Mouse (Mus musculus): ENCODE results near the gene Dlx5. TPM values are rescaled to one million over a fixed set of nuclear protein-coding genes. Genes with fewer than 3 reads are reported as not detected.
A peak's percentile ranks its signal among the peaks of the same experiment; 100 is the strongest.

The Dlx5 gene
- polyA plus RNA-seq, 1 experiment from 2014 or later: not detected

- H3K9me3 ChIP-seq (ENCODE audit: control insufficient read depth, low read length): no peaks in the 10 kb centered on the region
- ATAC-seq (ENCODE audit: low FRiP score) (peak; percentile 72), DNase-seq (ENCODE audit: low spot score) (no peak)
- no peak overlapping the region for H3K9ac ChIP-seq
- under 1% methylated on average over 23 of the region's 23 CpGs for WGBS
- H3K4me2 ChIP-seq (replicated peaks): peak overlapping the region; percentile 56
- no peak overlapping the region for H3K27ac ChIP-seq
- peak overlapping the region; percentile 30 for H3K4me3 ChIP-seq (replicated peaks; ENCODE audit: low read length)
- no peaks in the 10 kb centered on the region for H3K36me3 ChIP-seq (replicated peaks; ENCODE audit: control insufficient read depth, insufficient read depth)
- peaks cover 96% of the 10 kb centered on the region for H3K27me3 ChIP-seq (ENCODE audit: control insufficient read depth, insufficient read depth, low read length)
- H3K4me1 ChIP-seq (replicated peaks; ENCODE audit: control insufficient read depth, insufficient read depth, low read length): peaks cover 16% of the 10 kb centered on the region; the same call in 1 of the 2 replicates
These were observed 19.3 kb downstream of the Dlx5 start for GRCm38 (mm10) chr6:6862611-6863010.

DNA sequence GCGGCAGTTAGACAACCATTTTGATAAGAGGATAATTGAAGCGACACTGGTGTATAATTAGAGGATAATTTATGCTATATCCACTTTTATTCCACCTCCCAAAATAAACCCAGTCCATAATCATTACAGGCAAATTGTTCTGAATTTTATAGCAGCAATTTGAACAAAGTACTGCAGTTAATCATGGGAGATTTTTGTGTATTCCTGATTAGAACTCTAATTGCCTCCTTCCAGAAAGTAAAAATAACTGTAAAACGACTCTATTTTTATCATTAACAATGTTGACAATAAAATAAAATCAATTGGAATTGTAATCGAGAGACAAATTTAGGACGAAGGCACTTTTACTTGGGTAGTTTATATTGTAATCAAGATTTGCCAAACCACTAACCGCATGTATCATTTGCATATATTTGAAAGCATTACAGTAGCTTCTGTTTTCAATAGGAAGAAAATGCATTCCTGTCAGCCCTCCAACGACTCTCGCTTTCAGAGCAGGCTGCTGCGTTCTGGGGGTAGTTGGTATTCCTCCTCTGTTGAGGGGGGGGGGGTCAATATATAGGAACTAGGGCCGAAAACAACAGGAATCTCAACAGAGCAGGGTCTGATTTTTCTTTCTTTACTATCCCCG, 20.0 kb downstream of the Dlx5 start:
- DNase-seq (ENCODE audit: low spot score): no peak
- Histone ChIP-seq H3K27me3 (ENCODE audit: control insufficient read depth, insufficient read depth, low read length) (peaks cover 96% of the 10 kb centered on the region), H3K36me3 (replicated peaks; ENCODE audit: control insufficient read depth, insufficient read depth) (no peaks in the 10 kb centered on the region), H3K9me3 (ENCODE audit: control insufficient read depth, low read length) (no peaks in the 10 kb centered on the region), H3K4me1 (replicated peaks; ENCODE audit: control insufficient read depth, insufficient read depth, low read length) (peaks cover 16% of the 10 kb centered on the region; the same call in 1 of the 2 replicates), H3K4me3 (replicated peaks; ENCODE audit: low read length) (no peak overlapping the region), H3K27ac (no peak overlapping the region), H3K9ac (no peak overlapping the region), H3K4me2 (replicated peaks) (no peak overlapping the region; the same call in 1 of the 2 replicates)
- WGBS: 2% methylated on average over 11 of the region's 11 CpGs
- ATAC-seq (ENCODE audit: low FRiP score): no peak

DNA sequence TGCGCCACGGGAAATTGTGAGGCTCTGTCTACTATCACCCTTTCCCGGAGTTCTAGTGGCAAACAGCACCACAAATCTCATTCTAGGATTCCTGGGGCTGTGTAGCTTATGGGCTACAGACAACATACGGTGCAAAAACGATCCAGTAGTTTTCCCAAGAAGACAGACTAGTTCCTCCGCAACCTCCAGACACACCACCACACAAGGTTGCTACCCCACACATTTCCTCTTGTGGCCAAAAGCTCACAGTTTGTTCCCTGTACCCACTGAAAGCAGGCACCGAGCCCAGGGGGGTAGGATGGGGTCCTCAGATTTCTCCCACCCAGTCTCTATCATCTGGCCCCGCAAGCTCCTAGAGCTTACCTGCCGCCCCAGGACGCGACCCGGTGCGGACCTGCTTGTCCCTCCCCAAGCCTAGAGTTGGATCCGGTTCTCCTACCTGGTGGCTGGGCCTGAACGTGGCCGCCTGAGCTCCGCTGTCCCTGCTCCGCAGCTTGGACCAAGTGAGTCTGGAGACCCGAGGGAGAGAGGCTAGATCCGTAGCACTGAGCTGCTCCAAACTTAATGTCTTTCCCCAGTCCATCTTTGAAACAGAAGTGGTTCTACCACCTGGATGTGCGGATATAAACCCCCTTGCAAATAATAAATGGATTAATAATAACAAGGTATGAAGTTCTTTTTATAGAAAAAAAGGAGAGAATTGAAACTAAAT, 20.6 kb downstream of the Dlx5 start:
- Histone ChIP-seq H3K4me1 (replicated peaks; ENCODE audit: control insufficient read depth, insufficient read depth, low read length) (peaks cover 16% of the 10 kb centered on the region; the same call in 1 of the 2 replicates), H3K4me3 (replicated peaks; ENCODE audit: low read length) (no peak overlapping the region), H3K4me2 (replicated peaks) (no peak overlapping the region), H3K36me3 (replicated peaks; ENCODE audit: control insufficient read depth, insufficient read depth) (no peaks in the 10 kb centered on the region), H3K27me3 (ENCODE audit: control insufficient read depth, insufficient read depth, low read length) (peaks cover 96% of the 10 kb centered on the region), H3K27ac (no peak overlapping the region), H3K9ac (no peak overlapping the region), H3K9me3 (ENCODE audit: control insufficient read depth, low read length) (no peaks in the 10 kb centered on the region)
- ATAC-seq (ENCODE audit: low FRiP score) (no peak), DNase-seq (ENCODE audit: low spot score) (peak; percentile 31)
- WGBS: 2% methylated on average over 21 of the region's 21 CpGs

- 0% methylated on average over 33 of the region's 33 CpGs for WGBS
- Histone ChIP-seq H3K4me3 (replicated peaks; ENCODE audit: low read length) (no peak overlapping the region), H3K4me1 (replicated peaks; ENCODE audit: control insufficient read depth, insufficient read depth, low read length) (peaks cover 16% of the 10 kb centered on the region; the same call in 1 of the 2 replicates), H3K9ac (no peak overlapping the region), H3K4me2 (replicated peaks) (no peak overlapping the region), H3K27me3 (ENCODE audit: control insufficient read depth, insufficient read depth, low read length) (peaks cover 96% of the 10 kb centered on the region), H3K9me3 (ENCODE audit: control insufficient read depth, low read length) (no peaks in the 10 kb centered on the region), H3K27ac (no peak overlapping the region), H3K36me3 (replicated peaks; ENCODE audit: control insufficient read depth, insufficient read depth) (no peaks in the 10 kb centered on the region)
- ATAC-seq (ENCODE audit: low FRiP score) (no peak), DNase-seq (ENCODE audit: low spot score) (peak; percentile 23)
These were observed 21.3 kb downstream of the Dlx5 start for GRCm38 (mm10) chr6:6860411-6861085.

- no peak overlapping the region for H3K4me2 ChIP-seq (replicated peaks)
- under 1% methylated on average over 21 of the region's 21 CpGs for WGBS
- peaks cover 96% of the 10 kb centered on the region for H3K27me3 ChIP-seq (ENCODE audit: control insufficient read depth, insufficient read depth, low read length)
- H3K4me3 ChIP-seq (replicated peaks; ENCODE audit: low read length): no peak overlapping the region
- peak; percentile 24 for DNase-seq (ENCODE audit: low spot score)
- no peak overlapping the region for H3K27ac ChIP-seq
- H3K4me1 ChIP-seq (replicated peaks; ENCODE audit: control insufficient read depth, insufficient read depth, low read length): peaks cover 16% of the 10 kb centered on the region; the same call in 1 of the 2 replicates
- ATAC-seq (ENCODE audit: low FRiP score): no peak
- H3K9me3 ChIP-seq (ENCODE audit: control insufficient read depth, low read length): no peaks in the 10 kb centered on the region
- no peaks in the 10 kb centered on the region for H3K36me3 ChIP-seq (replicated peaks; ENCODE audit: control insufficient read depth, insufficient read depth)
- H3K9ac ChIP-seq: no peak overlapping the region
These were observed 21.9 kb downstream of the Dlx5 start for GRCm38 (mm10) chr6:6859950-6860410.

- under 1% methylated on average over 19 of the region's 19 CpGs for WGBS
- no peak overlapping the region for H3K4me2 ChIP-seq (replicated peaks)
- peaks cover 96% of the 10 kb centered on the region for H3K27me3 ChIP-seq (ENCODE audit: control insufficient read depth, insufficient read depth, low read length)
These were observed 22.6 kb downstream of the Dlx5 start for GRCm38 (mm10) chr6:6859111-6859949.

DNA sequence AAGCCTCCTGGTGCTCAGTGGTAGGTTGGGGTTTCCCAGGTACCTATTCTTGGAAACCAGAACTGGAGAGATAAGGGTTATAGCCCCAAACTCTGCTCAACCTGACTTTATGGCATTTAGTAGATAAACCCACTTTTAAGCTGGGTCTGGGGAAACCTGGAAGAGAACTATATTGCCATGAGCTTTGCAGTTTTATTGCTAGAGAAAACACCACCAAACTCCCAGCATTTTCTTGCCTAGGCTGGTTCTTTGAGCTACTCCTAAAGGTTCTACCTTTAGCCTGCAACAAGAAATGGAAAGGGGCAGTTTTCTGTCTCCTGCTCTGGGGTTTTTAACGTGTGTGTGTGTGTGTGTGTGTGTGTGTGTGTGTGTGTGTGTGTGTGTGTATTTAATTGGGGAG, 23.3 kb downstream of the Dlx5 start:
- Histone ChIP-seq H3K27me3 (ENCODE audit: control insufficient read depth, insufficient read depth, low read length) (peaks cover 96% of the 10 kb centered on the region), H3K9me3 (ENCODE audit: control insufficient read depth, low read length) (no peaks in the 10 kb centered on the region), H3K27ac (no peak overlapping the region), H3K4me2 (replicated peaks) (no peak overlapping the region), H3K36me3 (replicated peaks; ENCODE audit: control insufficient read depth, insufficient read depth) (no peaks in the 10 kb centered on the region), H3K4me3 (replicated peaks; ENCODE audit: low read length) (no peak overlapping the region), H3K9ac (no peak overlapping the region), H3K4me1 (replicated peaks; ENCODE audit: control insufficient read depth, insufficient read depth, low read length) (peaks cover 11% of the 10 kb centered on the region; the same call in 1 of the 2 replicates)
- DNase-seq (ENCODE audit: low spot score) (no peak), ATAC-seq (ENCODE audit: low FRiP score) (no peak)
- WGBS: 0% methylated on average over 1 of the region's 1 CpGs

More at GRCm38 (mm10) chr6:6859111-6859949, 22.6 kb downstream of the Dlx5 start:
- DNase-seq (ENCODE audit: low spot score) (peak; percentile 22), ATAC-seq (ENCODE audit: low FRiP score) (no peak)
- Histone ChIP-seq H3K9ac (no peak overlapping the region), H3K9me3 (ENCODE audit: control insufficient read depth, low read length) (no peaks in the 10 kb centered on the region), H3K27ac (no peak overlapping the region), H3K4me1 (replicated peaks; ENCODE audit: control insufficient read depth, insufficient read depth, low read length) (peaks cover 16% of the 10 kb centered on the region; the same call in 1 of the 2 replicates), H3K36me3 (replicated peaks; ENCODE audit: control insufficient read depth, insufficient read depth) (no peaks in the 10 kb centered on the region), H3K4me3 (replicated peaks; ENCODE audit: low read length) (no peak overlapping the region)

DNA sequence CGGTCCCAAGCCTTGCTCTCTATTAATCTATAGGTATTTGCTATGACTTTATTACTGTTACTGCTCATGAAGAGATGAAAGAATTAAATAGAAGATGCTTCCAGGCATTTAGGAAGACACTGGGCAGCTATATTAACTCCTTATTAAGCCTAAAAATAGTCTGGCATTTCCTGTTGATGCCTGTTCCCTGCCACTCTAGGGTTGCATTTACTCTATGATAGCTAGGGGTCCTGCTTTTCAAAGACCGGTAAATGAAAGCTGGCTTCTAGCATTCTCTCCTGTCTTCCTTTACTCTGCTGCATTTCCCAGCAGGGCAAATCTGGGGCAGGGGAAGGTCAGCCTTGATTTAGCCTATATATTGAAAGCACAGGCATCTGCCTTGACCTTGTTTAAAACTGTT, 24.1 kb downstream of the Dlx5 start:
- Histone ChIP-seq H3K27me3 (ENCODE audit: control insufficient read depth, insufficient read depth, low read length) (peaks cover 96% of the 10 kb centered on the region), H3K4me1 (replicated peaks; ENCODE audit: control insufficient read depth, insufficient read depth, low read length) (peaks cover 3% of the 10 kb centered on the region; the same call in 1 of the 2 replicates), H3K9me3 (ENCODE audit: control insufficient read depth, low read length) (no peaks in the 10 kb centered on the region), H3K36me3 (replicated peaks; ENCODE audit: control insufficient read depth, insufficient read depth) (no peaks in the 10 kb centered on the region), H3K9ac (no peak overlapping the region), H3K4me2 (replicated peaks) (no peak overlapping the region), H3K27ac (no peak overlapping the region), H3K4me3 (replicated peaks; ENCODE audit: low read length) (no peak overlapping the region)
- peak; percentile 22 for DNase-seq (ENCODE audit: low spot score)
- no peak for ATAC-seq (ENCODE audit: low FRiP score)
- WGBS: 6% methylated on average over 2 of the region's 2 CpGs
